Mouse (Mus musculus): ENCODE measurements around the gene Rpl37a.
A peak's percentile ranks its signal among the peaks of the same experiment; 100 is the strongest.

Rpl37a gene

GRCm38 (mm10) chr1:72738946-72739680 lies 28.0 kb downstream of the Rpl37a start:
- DNase-seq (ENCODE audit: low read depth): no peak

- no peak for DNase-seq (ENCODE audit: low read depth)
These were observed 28.6 kb downstream of the Rpl37a start for GRCm38 (mm10) chr1:72739681-72740063.

- no peak for DNase-seq (ENCODE audit: low read depth)
These were observed 30.3 kb downstream of the Rpl37a start for GRCm38 (mm10) chr1:72741406-72741805.

- DNase-seq (ENCODE audit: low read depth): no peak
These were observed 33.9 kb downstream of the Rpl37a start for GRCm38 (mm10) chr1:72744816-72745506.

DNA sequence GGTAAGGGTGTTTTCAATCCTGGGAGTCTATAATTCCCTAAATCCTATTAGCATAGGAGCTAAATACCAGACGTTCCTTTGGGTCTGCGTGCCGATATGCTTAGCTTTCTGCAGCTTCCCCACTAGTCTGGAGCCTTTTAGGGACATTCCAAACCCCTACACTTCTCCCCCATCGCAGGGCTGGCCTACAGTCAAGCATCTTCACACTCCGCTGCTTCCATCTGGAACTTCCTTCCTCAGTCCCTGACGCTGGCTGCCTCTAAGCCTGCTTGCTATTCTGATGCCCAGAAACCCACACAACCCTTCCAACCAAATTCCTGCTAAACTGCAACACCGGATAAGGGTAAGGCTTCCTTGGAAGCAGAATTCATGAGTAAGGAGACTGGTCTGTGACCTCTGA lies 35.3 kb downstream of the Rpl37a start:
- DNase-seq (ENCODE audit: low read depth): no peak

DNA sequence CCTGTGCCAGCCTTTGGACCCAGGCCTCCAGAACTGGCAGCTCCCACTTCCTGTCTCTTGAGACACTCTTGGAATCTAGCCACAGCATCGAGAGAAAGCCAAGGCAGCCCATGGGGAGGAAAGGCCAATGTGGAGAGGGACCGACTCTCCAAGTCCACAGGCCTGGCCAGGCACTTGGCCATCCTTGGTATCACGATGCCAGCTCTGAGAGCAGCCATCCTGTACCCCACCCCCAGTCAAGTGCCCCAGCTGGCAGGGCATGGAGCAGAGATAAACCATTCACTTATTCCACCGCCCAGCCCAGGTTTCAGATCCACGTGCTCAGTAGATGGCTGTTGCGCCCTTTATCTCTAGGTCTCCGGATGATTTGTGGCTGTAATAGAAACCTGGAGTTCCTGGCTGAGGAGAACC lies 40.3 kb downstream of the Rpl37a start:
- DNase-seq (ENCODE audit: low read depth): peak; percentile 43

GRCm38 (mm10) chr1:72753211-72753610 lies 42.1 kb downstream of the Rpl37a start:
- DNase-seq (ENCODE audit: low read depth): no peak

DNA sequence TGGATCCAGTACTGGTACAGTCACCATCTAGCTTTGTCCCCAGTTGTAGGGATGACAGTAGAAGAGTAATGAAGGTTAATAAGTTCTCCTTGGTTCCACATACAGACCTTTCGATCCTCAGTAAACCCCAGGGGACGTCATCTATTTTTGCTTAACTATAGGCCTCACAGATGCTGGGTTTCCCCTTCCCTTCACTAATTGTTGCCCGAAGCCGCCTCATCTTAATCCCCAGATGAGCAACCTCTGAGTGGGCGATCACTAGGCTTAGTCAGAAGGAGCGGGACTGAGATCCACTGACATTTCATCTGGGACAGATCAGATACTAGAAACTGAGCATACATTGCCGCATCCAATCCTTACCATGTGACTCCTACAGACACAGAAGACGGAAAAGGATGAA lies 44.1 kb downstream of the Rpl37a start:
- DNase-seq (ENCODE audit: low read depth): no peak

DNA sequence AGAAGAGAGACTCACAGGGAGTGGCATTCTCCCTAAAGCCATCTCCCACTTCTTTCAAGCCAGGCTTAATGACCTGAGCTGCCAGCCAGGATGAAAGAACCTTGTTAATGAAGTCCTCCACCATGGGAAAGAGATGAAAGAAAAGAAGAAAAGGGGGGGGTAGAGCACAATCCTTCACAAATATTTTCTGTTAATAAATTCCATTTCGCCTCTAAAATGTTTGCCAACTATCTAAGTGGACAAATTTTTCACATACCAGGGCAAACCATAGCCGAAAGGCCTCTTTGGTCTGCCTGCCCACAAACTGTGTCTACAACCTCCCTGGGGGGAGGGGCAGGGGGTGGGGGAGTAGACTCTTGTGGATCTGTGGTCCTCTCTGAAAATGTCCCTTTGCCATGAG lies 44.7 kb downstream of the Rpl37a start:
- no peak for DNase-seq (ENCODE audit: low read depth)

GRCm38 (mm10) chr1:72759758-72760157 lies 48.7 kb downstream of the Rpl37a start:
- DNase-seq (ENCODE audit: low read depth): no peak

Data from c-Kit-positive CD71-positive TER-119-negative erythroid progenitor cells, embryonic 14.5 days (primary cell).